Mouse (Mus musculus) ES-Bruce4 (cell line): Measurements from ENCODE around the gene Dusp16. TPM values are rescaled to one million over a fixed set of nuclear protein-coding genes. Genes with fewer than 3 reads are reported as not detected.

Experiments used
- H3K27ac ChIP-seq: 2 replicates; pipeline ENCODE4 v1.5.1; 2012; ENCODE audit warnings: low read length, inconsistent platforms; ENCODE audit not compliant: insufficient read depth
- H3K27me3 ChIP-seq: 2 replicates; pipeline ENCODE4 v1.6.1; 2012; ENCODE audit warnings: mild to moderate bottlenecking, low read length, inconsistent platforms; ENCODE audit not compliant: control insufficient read depth, poor library complexity, insufficient read depth, severe bottlenecking
- H3K36me3 ChIP-seq: 2 replicates; pipeline ENCODE4 v1.6.1; 2012; ENCODE audit warnings: inconsistent platforms, mild to moderate bottlenecking, low read length, moderate library complexity; ENCODE audit not compliant: control insufficient read depth, poor library complexity, insufficient read depth, severe bottlenecking
- H3K4me1 ChIP-seq: one replicate; pipeline ENCODE4 v1.8.1; 2011; ENCODE audit warnings: low read length; ENCODE audit not compliant: control insufficient read depth, insufficient read depth
- H3K4me3 ChIP-seq: 2 replicates; pipeline ENCODE4 v1.5.1; 2011; ENCODE audit warnings: low read depth, mild to moderate bottlenecking, low read length
- H3K9ac ChIP-seq: 2 replicates; pipeline ENCODE4 v1.6.1; 2012; ENCODE audit warnings: low read depth, mild to moderate bottlenecking, inconsistent platforms; ENCODE audit not compliant: poor library complexity, severe bottlenecking
- H3K9me3 ChIP-seq: replicated peaks from 2 replicates; pipeline ENCODE4 v1.6.1; 2012; ENCODE audit warnings: mild to moderate bottlenecking, low read length, inconsistent platforms; ENCODE audit not compliant: control insufficient read depth, poor library complexity, insufficient read depth, severe bottlenecking
- CTCF ChIP-seq: IDR thresholded peaks from one replicate; pipeline ENCODE4 v1.8.1; 2011; ENCODE audit warnings: low read depth, low read length
- EP300 ChIP-seq: IDR thresholded peaks from 2 replicates; pipeline ENCODE4 v1.6.1; 2011; ENCODE audit warnings: low read depth, low read length; ENCODE audit not compliant: insufficient read depth
- POLR2A ChIP-seq: IDR thresholded peaks from one replicate; pipeline ENCODE4 v1.8.1; 2011; ENCODE audit warnings: low read length; ENCODE audit not compliant: insufficient read depth
- polyA plus RNA-seq: library from polyadenylated mRNA; stranded (reverse); fragments of >200 nt; gene quantifications from 2 replicates; pipeline ENCODE4 v1.2.4, GENCODE M21; 2011; ENCODE audit warnings: low read depth; ENCODE audit not compliant: missing spikeins, insufficient read depth, insufficient read length

Gene Dusp16
- polyA plus RNA-seq, 1 experiment, result 35.6 TPM

DNA sequence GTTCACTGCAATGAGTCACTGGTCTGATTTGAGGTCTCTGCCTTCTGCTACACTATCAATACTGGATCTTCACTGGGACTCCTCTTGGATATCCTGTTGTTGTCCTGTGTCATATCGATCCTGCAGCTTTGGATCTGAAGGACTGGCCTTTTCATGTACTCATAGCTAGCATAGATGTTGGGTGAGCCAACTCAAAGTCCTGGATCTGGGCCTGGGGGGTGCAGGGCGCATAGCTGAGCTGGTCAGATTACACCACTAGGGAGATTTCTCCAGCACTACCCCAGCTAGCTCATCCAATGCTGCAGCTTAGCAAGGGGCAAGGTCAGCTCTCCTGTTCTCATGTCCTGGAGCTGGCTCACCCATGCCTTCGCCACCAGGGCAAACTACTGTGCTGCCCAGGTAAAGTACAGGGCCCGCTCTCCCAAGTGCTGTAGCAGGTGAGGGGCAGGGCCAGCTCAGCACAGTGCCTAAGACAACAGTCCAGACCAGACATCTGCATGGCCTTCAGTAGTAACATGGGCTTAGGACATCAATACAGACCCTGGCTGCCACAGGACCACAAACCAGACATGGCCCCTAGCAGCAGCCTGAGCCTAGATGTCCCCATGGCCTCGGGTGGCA is 27.9 kb downstream of the Dusp16 start:
- H3K9ac ChIP-seq, result no peak overlapping the region
- H3K4me1 ChIP-seq, result no peaks in the 10 kb centered on the region
- H3K27me3 ChIP-seq, result no peaks in the 10 kb centered on the region
- H3K9me3 ChIP-seq, result no peaks in the 10 kb centered on the region
- no peaks in the 10 kb centered on the region for H3K36me3 ChIP-seq
- no peak overlapping the region for H3K4me3 ChIP-seq
- TF ChIP-seq EP300, result no peak
- no peak for TF ChIP-seq POLR2A
- TF ChIP-seq CTCF, result no peak
- H3K27ac ChIP-seq, result no peak overlapping the region

DNA sequence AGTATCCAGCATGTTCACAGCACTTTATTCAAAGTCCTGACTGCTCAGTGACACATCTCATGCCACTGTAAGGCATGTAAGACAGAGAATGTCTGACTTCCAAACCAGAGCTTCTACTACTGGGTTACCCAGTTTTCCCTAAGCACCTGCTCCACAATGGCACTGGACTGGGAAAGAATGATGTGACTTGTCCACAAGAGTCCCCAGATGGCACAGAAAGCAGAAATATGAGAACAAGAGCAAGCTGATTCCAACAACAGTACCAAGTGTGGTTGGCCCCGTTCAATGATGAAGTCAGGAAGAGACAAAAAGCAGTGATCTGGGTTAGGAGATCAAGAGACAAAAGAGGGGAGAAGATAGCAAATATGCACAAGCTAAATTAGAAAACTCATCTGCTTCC is 29.0 kb downstream of the Dusp16 start:
- H3K9ac ChIP-seq, result no peak overlapping the region
- no peak overlapping the region for H3K27ac ChIP-seq
- TF ChIP-seq EP300, result no peak
- TF ChIP-seq CTCF, result no peak
- TF ChIP-seq POLR2A, result no peak

DNA sequence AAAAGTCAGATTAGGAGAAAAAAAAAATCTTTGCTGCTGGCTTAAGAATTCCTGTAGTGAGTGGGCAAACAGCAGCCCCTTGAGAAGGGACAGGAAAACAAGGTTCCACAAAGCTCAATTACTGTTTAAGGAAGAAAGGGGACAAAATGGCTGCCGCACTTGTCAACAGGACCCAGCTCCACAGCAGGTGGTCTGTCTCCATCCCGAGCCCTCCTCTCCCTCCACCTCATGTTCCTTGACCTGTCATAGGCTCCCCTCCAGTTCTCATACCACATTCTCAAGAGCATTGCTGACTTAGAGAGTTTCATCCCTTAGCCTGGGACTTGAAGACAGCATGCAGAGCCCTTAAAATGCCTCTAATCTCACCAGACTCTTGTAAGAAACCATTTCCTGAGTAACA is 30.6 kb downstream of the Dusp16 start:
- Histone ChIP-seq H3K4me1 (no peaks in the 10 kb centered on the region), H3K36me3 (0 out of 2 replicates have a peak, but pooled peaks cover 2% of the 10 kb centered on the region), H3K9me3 (no peaks in the 10 kb centered on the region), H3K27me3 (no peaks in the 10 kb centered on the region), H3K4me3 (no peak overlapping the region), H3K9ac (no peak overlapping the region), H3K27ac (no peak overlapping the region)
- no peak for TF ChIP-seq POLR2A
- TF ChIP-seq EP300, result no peak
- TF ChIP-seq CTCF, result no peak

More for the DNA sequence above, 29.0 kb downstream of the Dusp16 start:
- Histone ChIP-seq H3K4me3 (no peak overlapping the region), H3K9me3 (no peaks in the 10 kb centered on the region), H3K36me3 (0 out of 2 replicates have a peak, but pooled peaks cover 1% of the 10 kb centered on the region), H3K27me3 (no peaks in the 10 kb centered on the region), H3K4me1 (no peaks in the 10 kb centered on the region)

DNA sequence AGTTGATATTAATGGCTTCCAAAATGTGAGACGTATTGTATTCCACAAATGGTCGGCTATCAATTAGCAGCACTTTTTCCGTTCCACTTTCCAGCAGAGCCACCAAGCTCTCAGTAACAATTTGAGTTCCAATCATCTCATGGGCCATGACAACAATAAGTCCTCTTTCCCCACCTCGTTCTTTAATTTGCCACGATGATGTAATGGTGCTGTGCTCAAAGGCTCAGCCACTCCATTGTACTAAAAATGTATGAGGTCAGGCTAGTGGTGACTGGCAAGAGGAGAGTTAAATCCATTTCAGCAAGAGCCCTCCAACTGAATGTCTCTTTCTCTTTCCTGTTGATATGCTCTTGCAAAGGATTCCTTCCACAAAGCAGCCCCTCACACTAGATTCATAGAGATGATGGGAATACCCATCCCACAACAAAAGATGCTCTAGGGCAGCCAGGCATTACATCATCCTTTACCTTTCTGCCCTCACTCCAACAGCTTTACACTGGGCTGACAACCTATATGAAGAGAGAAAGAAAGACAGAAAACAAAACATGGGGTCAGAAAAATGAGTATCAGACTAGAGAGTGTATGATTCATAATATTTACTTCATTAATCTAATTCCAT is 31.4 kb downstream of the Dusp16 start:
- no peaks in the 10 kb centered on the region for H3K4me1 ChIP-seq
- H3K9me3 ChIP-seq, result no peaks in the 10 kb centered on the region
- H3K36me3 ChIP-seq, result 0 out of 2 replicates have a peak, but pooled peaks cover 2% of the 10 kb centered on the region
- no peak overlapping the region for H3K9ac ChIP-seq
- no peak overlapping the region for H3K27ac ChIP-seq
- no peak for TF ChIP-seq EP300
- TF ChIP-seq POLR2A, result no peak
- no peak for TF ChIP-seq CTCF
- no peak overlapping the region for H3K4me3 ChIP-seq
- H3K27me3 ChIP-seq, result no peaks in the 10 kb centered on the region

DNA sequence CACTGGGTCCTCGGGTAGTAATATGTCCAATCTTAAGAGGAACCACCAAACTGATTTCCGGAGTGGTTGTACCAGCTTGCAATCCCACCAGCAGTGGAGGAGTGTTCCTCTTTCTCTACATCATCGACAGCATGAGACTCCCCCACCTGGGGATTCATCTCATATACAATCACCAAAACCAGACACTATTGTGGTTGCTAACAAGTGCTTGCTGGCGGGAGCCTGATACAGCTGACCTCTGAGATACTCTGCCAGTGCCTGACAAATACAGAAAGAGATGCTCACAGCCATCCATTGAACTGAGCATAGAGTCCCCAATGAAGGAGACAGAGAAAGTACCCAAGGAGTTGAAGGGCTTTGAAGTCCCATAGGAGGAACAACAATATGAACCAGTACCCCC is 36.4 kb downstream of the Dusp16 start:
- H3K36me3 ChIP-seq, result 0 out of 2 replicates have a peak, but pooled peaks cover 2% of the 10 kb centered on the region
- no peak overlapping the region for H3K27ac ChIP-seq
- H3K27me3 ChIP-seq, result no peaks in the 10 kb centered on the region
- TF ChIP-seq POLR2A (no peak), EP300 (no peak), CTCF (no peak)
- H3K9me3 ChIP-seq, result no peaks in the 10 kb centered on the region
- no peak overlapping the region for H3K9ac ChIP-seq
- peaks cover 3% of the 10 kb centered on the region for H3K4me1 ChIP-seq
- H3K4me3 ChIP-seq, result no peak overlapping the region

DNA sequence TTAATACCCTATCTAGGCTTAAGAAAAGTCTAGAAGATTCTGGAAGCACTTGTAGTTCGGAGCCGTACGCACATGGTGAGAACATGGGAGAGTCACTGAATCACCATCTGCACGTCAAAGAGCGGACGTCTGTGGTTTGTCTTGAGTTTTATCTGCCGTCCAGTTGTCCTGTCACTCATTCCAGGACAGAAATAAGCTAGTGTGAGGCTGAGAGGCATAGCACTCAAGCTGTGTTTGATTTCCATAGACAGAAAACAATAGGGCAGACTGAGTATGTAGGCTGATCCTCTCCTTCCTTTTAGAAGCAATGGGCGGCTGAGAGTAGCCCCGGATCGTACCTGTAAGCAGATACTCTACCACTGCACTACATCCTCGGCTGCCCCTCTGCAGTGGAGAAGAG is 38.6 kb downstream of the Dusp16 start:
- TF ChIP-seq POLR2A (no peak), CTCF (no peak), EP300 (no peak)
- Histone ChIP-seq H3K9ac (no peak overlapping the region), H3K27me3 (no peaks in the 10 kb centered on the region), H3K4me1 (peaks cover 3% of the 10 kb centered on the region), H3K27ac (peak overlapping the region; percentile 10), H3K36me3 (0 out of 2 replicates have a peak, but pooled peaks cover 2% of the 10 kb centered on the region), H3K9me3 (no peaks in the 10 kb centered on the region), H3K4me3 (no peak overlapping the region)
